Mouse (Mus musculus) stomach, embryonic 14.5 days (tissue): ENCODE data around the gene Nop58. TPM values are rescaled to one million over a fixed set of nuclear protein-coding genes. Genes with fewer than 3 reads are reported as not detected.

Source experiments
- ATAC-seq: fragments of 200-750 bp; cut with Nextera tagmentation; 2 replicates; pipeline ENCODE4 v1.8.0; 2017; ENCODE audit warnings: low read depth, moderate TSS enrichment; ENCODE audit not compliant: insufficient number of reproducible peaks, insufficient read depth, low FRiP score
- H3K27ac ChIP-seq: fragments of 300-500 bp; sonication (generic); 2 replicates; pipeline ENCODE4 v1.5.1; 2014; ENCODE audit warnings: mild to moderate bottlenecking, low read length, moderate library complexity, mixed read lengths
- H3K27me3 ChIP-seq: fragments of 300-500 bp; sonication (generic); 2 replicates; pipeline ENCODE4 v1.6.1; 2014; ENCODE audit warnings: low read length, control low read depth, mixed read lengths; ENCODE audit not compliant: control insufficient read depth, insufficient read depth
- H3K36me3 ChIP-seq: fragments of 300-500 bp; sonication (generic); 2 replicates; pipeline ENCODE4 v1.6.1; 2014; ENCODE audit warnings: mild to moderate bottlenecking, control low read depth, low read length, moderate library complexity, mixed read lengths; ENCODE audit not compliant: control insufficient read depth, insufficient read depth
- H3K4me1 ChIP-seq: fragments of 300-500 bp; sonication (generic); 2 replicates; pipeline ENCODE4 v1.6.1; 2014; ENCODE audit warnings: low read length, control low read depth, mixed read lengths; ENCODE audit not compliant: control insufficient read depth, insufficient read depth
- H3K4me2 ChIP-seq: fragments of 300-500 bp; sonication (generic); replicated peaks from 2 replicates; pipeline ENCODE4 v1.6.1; 2014; ENCODE audit warnings: low read depth, low read length, control low read depth
- H3K4me3 ChIP-seq: fragments of 300-500 bp; sonication (generic); 2 replicates; pipeline ENCODE4 v1.5.1; 2014; ENCODE audit warnings: low read depth, low read length, control low read depth
- H3K9ac ChIP-seq: fragments of 300-500 bp; sonication (generic); replicated peaks from 2 replicates; pipeline ENCODE4 v1.6.1; 2014; ENCODE audit warnings: low read depth, mild to moderate bottlenecking, control low read depth, low read length, moderate library complexity, mixed read lengths
- H3K9me3 ChIP-seq: fragments of 300-500 bp; sonication (generic); 2 replicates; pipeline ENCODE4 v1.6.1; 2016; ENCODE audit warnings: low read depth, low read length, control low read depth; ENCODE audit not compliant: control insufficient read depth
- WGBS: fragments of 180-500 bp; shearing (Covaris S2); extraction: QIAGEN DNeasy Blood & Tissue Kit; methylation state at CpG from one replicate; pipeline ENCODE4 v1.1.7; 2014; 5-methylcytosine and 5-hydroxymethylcytosine counted together
- polyA plus RNA-seq: library from polyadenylated mRNA; unstranded; fragments of >200 nt; fragmentation: Nextera tagmentation; extraction: Ambion mirVana; gene quantifications from 2 replicates; pipeline ENCODE4 v1.2.1, GENCODE M21; 2014

The Nop58 gene
- polyA plus RNA-seq, 1 experiment from 2014 or later = 219 TPM

GRCm38 (mm10) chr1:59656244-59657171 lies 28.3 kb upstream of the Nop58 start:
- no peaks in the 10 kb centered on the region for H3K9me3 ChIP-seq
- H3K4me2 ChIP-seq = no peak overlapping the region
- no peak overlapping the region for H3K27ac ChIP-seq
- H3K36me3 ChIP-seq = peaks cover 10% of the 10 kb centered on the region; the same call in 1 of the 2 replicates
- H3K27me3 ChIP-seq = no peaks in the 10 kb centered on the region
- no peak overlapping the region for H3K9ac ChIP-seq
- no peak overlapping the region for H3K4me3 ChIP-seq
- H3K4me1 ChIP-seq = no peaks in the 10 kb centered on the region
- no peak for ATAC-seq
- WGBS = 79% methylated on average over 7 of the region's 7 CpGs

- 77% methylated on average over 3 of the region's 3 CpGs for WGBS
- H3K4me1 ChIP-seq = peaks cover 4% of the 10 kb centered on the region
- no peak overlapping the region for H3K27ac ChIP-seq
- no peak overlapping the region for H3K9ac ChIP-seq
- no peak for ATAC-seq
- no peaks in the 10 kb centered on the region for H3K9me3 ChIP-seq
- no peaks in the 10 kb centered on the region for H3K36me3 ChIP-seq
- no peak overlapping the region for H3K4me2 ChIP-seq
- H3K27me3 ChIP-seq = no peaks in the 10 kb centered on the region
- no peak overlapping the region for H3K4me3 ChIP-seq
These were observed 21.2 kb upstream of the Nop58 start for GRCm38 (mm10) chr1:59663456-59664135.

GRCm38 (mm10) chr1:59668871-59669270 lies 15.9 kb upstream of the Nop58 start:
- H3K36me3 ChIP-seq = no peaks in the 10 kb centered on the region; the same call in 1 of the 2 replicates

GRCm38 (mm10) chr1:59669962-59670630 lies 14.7 kb upstream of the Nop58 start:
- no peaks in the 10 kb centered on the region for H3K27me3 ChIP-seq
- H3K27ac ChIP-seq = peak overlapping the region; percentile 96
- H3K9ac ChIP-seq = peak overlapping the region; percentile 99
- peak overlapping the region; percentile 96 for H3K4me3 ChIP-seq
- under 1% methylated on average over 45 of the region's 54 CpGs for WGBS
- H3K9me3 ChIP-seq = no peaks in the 10 kb centered on the region
- peaks cover 10% of the 10 kb centered on the region for H3K4me1 ChIP-seq
- ATAC-seq = peak; percentile 5; the same call in 1 of the 2 replicates
- H3K36me3 ChIP-seq = no peaks in the 10 kb centered on the region; the same call in 1 of the 2 replicates
- peak overlapping the region; percentile 62 for H3K4me2 ChIP-seq

More at GRCm38 (mm10) chr1:59668871-59669270, 15.9 kb upstream of the Nop58 start:
- H3K9me3 ChIP-seq = no peaks in the 10 kb centered on the region
- WGBS = 84% methylated on average over 2 of the region's 2 CpGs
- H3K9ac ChIP-seq = no peak overlapping the region
- ATAC-seq = no peak
- no peak overlapping the region for H3K4me3 ChIP-seq
- H3K27ac ChIP-seq = no peak overlapping the region
- H3K27me3 ChIP-seq = no peaks in the 10 kb centered on the region
- H3K4me1 ChIP-seq = peaks cover 10% of the 10 kb centered on the region
- H3K4me2 ChIP-seq = peak overlapping the region; percentile 62

- Histone ChIP-seq H3K27me3 (no peaks in the 10 kb centered on the region), H3K4me1 (peaks cover 10% of the 10 kb centered on the region), H3K27ac (peak within 1 kb of the TSS; percentile 96), H3K4me2 (peak within 1 kb of the TSS; percentile 82), H3K4me3 (peak within 1 kb of the TSS; percentile 96), H3K9me3 (no peaks in the 10 kb centered on the region), H3K9ac (peak within 1 kb of the TSS; percentile 99), H3K36me3 (no peaks in the 10 kb centered on the region; the same call in 1 of the 2 replicates)
- peak; percentile 94 for ATAC-seq
- under 1% methylated on average over 34 of the region's 36 CpGs for WGBS
These were observed 14.1 kb upstream of the Nop58 start, which contains the start of gene Sumo1 for GRCm38 (mm10) chr1:59670641-59671168. Gene Sumo1 (minus strand): TSS chr1:59670834.

GRCm38 (mm10) chr1:59673661-59674060 lies 11.1 kb upstream of the Nop58 start:
- H3K4me1 ChIP-seq = peaks cover 5% of the 10 kb centered on the region
- WGBS = 90% methylated on average over 2 of the region's 2 CpGs
- H3K36me3 ChIP-seq = no peaks in the 10 kb centered on the region; the same call in 1 of the 2 replicates
- H3K9ac ChIP-seq = no peak overlapping the region
- no peak overlapping the region for H3K4me3 ChIP-seq
- ATAC-seq = no peak
- H3K27ac ChIP-seq = no peak overlapping the region
- no peaks in the 10 kb centered on the region for H3K27me3 ChIP-seq
- no peak overlapping the region for H3K4me2 ChIP-seq
- no peaks in the 10 kb centered on the region for H3K9me3 ChIP-seq

GRCm38 (mm10) chr1:59683926-59684818 lies 599 bp upstream of the Nop58 start:
- Histone ChIP-seq H3K27me3 (no peaks in the 10 kb centered on the region), H3K27ac (peak overlapping the region; percentile 44; the same call in 1 of the 2 replicates), H3K36me3 (no peaks in the 10 kb centered on the region), H3K4me1 (peaks cover 15% of the 10 kb centered on the region), H3K4me2 (peak overlapping the region; percentile 62), H3K9ac (peak overlapping the region; percentile 28; the same call in 1 of the 2 replicates), H3K4me3 (peak overlapping the region; percentile 90), H3K9me3 (no peaks in the 10 kb centered on the region)
- WGBS = 7% methylated on average over 11 of the region's 11 CpGs
- ATAC-seq = peak; percentile 24; the same call in 1 of the 2 replicates
